Mouse (Mus musculus) ES-E14 (cell line): ENCODE data around the gene Atf2.

ENCODE experiments used
- CHD2 ChIP-seq: IDR thresholded peaks from 2 replicates; pipeline ENCODE4 v1.6.1; 2014; ENCODE audit warnings: mild to moderate bottlenecking, low read depth, low read length, inconsistent platforms
- HCFC1 ChIP-seq: IDR thresholded peaks from 2 replicates; pipeline ENCODE4 v1.6.1; 2012; ENCODE audit warnings: low read length, inconsistent platforms, borderline replicate concordance; ENCODE audit not compliant: insufficient read depth
- MAFK ChIP-seq: IDR thresholded peaks from 2 replicates; pipeline ENCODE4 v1.6.1; 2014; ENCODE audit warnings: mild to moderate bottlenecking, low read depth, low read length, inconsistent platforms; ENCODE audit not compliant: insufficient read depth
- ZC3H11A ChIP-seq: IDR thresholded peaks from 2 replicates; pipeline ENCODE4 v1.6.1; 2012; ENCODE audit warnings: low read depth, mild to moderate bottlenecking, inconsistent platforms, low read length, borderline replicate concordance
- ZNF384 ChIP-seq: IDR thresholded peaks from 2 replicates; pipeline ENCODE4 v1.6.1; 2012; ENCODE audit warnings: low read depth, low read length, inconsistent platforms

GRCm38 (mm10) chr2:73912264-73912663 lies 19.8 kb upstream of the Atf2 start:
- no peak for TF ChIP-seq ZNF384
- TF ChIP-seq ZC3H11A: no peak
- TF ChIP-seq CHD2: no peak
- TF ChIP-seq HCFC1: no peak
- no peak for TF ChIP-seq MAFK
